8 mouse cellular contexts compared by ENCODE assay signal in the genomic region with DNA sequence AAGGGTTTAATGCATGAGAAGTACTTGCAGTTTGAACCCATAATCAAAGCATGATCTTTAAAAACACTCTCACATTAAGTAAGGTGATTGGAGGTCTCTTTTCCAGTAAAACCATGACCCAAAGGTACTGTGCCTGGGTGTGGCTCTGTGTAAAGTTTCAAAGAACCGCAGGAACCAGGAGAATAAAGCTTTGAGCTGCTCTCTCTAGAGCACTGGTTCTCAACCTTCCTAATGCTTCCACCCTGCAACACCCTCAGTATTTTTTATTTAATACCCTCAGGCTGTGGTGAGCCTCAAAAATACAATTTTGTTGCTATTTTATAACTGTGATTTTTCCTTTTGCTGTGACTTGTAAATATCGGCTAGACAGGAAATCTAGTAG. TPM values are rescaled to one million over a fixed set of nuclear protein-coding genes. Genes with fewer than 3 reads are reported as not detected.
DNase-seq lines count a peak whose midpoint lies in the region; ATAC-seq and TF ChIP-seq lines count a peak whose summit lies in the region.
"Not testable (repeated sequence)": the region's sequence is repeated elsewhere in the genome, so short reads cannot be mapped to it uniquely, and the experiment has no call there.

No protein-coding gene starts in this region.

- intact Hi-C loops in left cerebral cortex, adult 2 months (cut with DNase I), result not testable (repeated sequence)

- not testable (repeated sequence) for TF ChIP-seq EP300 in liver, postnatal 0 days (IDR thresholded peaks at IDR 0.05; ENCODE audit: low read depth); stomach, postnatal 0 days (optimal IDR thresholded peaks at IDR 0.05)

- H3K27me3 ChIP-seq in G1E (ENCODE audit: insufficient read depth, low read length); embryonic facial prominence, embryonic 13.5 days; heart, embryonic 10.5 days (ENCODE audit: insufficient read depth, poor library complexity, severe bottlenecking); hindbrain, embryonic 15.5 days; liver, postnatal 0 days (ENCODE audit: insufficient read depth, low read length); midbrain, embryonic 16.5 days (ENCODE audit: control insufficient read depth, insufficient read depth, low read depth, low read length); stomach, postnatal 0 days (ENCODE audit: control insufficient read depth, insufficient read depth, low read length): not testable (repeated sequence)

- not testable (repeated sequence) for H3K4me1 ChIP-seq in G1E (ENCODE audit: insufficient read depth, low read depth, low read length); embryonic facial prominence, embryonic 13.5 days; heart, embryonic 10.5 days; hindbrain, embryonic 15.5 days (replicated peaks); liver, postnatal 0 days (ENCODE audit: insufficient read depth); midbrain, embryonic 16.5 days (ENCODE audit: control insufficient read depth, insufficient read depth, low read length); stomach, postnatal 0 days (replicated peaks; ENCODE audit: control insufficient read depth, insufficient read depth)

- not testable (repeated sequence) for H3K36me3 ChIP-seq in G1E (replicated peaks); embryonic facial prominence, embryonic 13.5 days; heart, embryonic 10.5 days; hindbrain, embryonic 15.5 days; liver, postnatal 0 days (replicated peaks; ENCODE audit: insufficient read depth, low read length); midbrain, embryonic 16.5 days (ENCODE audit: control insufficient read depth, insufficient read depth, low read length); stomach, postnatal 0 days (ENCODE audit: control insufficient read depth, insufficient read depth, low read length)

- DNase-seq in G1E (ENCODE audit: low spot score); heart, embryonic 10.5 days (ENCODE audit: low spot score); left cerebral cortex, adult 2 months (ENCODE audit: extremely low spot score in 1 of 2, low spot score in 2 of 2); liver, postnatal 0 days; stomach, postnatal 0 days (ENCODE audit: low spot score): not testable (repeated sequence)

- not testable (repeated sequence) for H3K9ac ChIP-seq in embryonic facial prominence, embryonic 13.5 days; liver, postnatal 0 days (replicated peaks); midbrain, embryonic 16.5 days (ENCODE audit: low read depth, low read length); stomach, postnatal 0 days (ENCODE audit: low read length)
- peak overlapping the region; percentile 86 for H3K9ac ChIP-seq in hindbrain, embryonic 15.5 days

- peak overlapping the region; percentile 72 for H3K4me2 ChIP-seq in embryonic facial prominence, embryonic 13.5 days
- H3K4me2 ChIP-seq in hindbrain, embryonic 15.5 days, result peak overlapping the region; percentile 79
- H3K4me2 ChIP-seq in liver, postnatal 0 days (ENCODE audit: low read depth, low read length), result peak overlapping the region; percentile 77; the same call in 1 of the 2 replicates
- peak overlapping the region; percentile 65 for H3K4me2 ChIP-seq in midbrain, embryonic 16.5 days (ENCODE audit: low read length)
- H3K4me2 ChIP-seq in stomach, postnatal 0 days (replicated peaks; ENCODE audit: low read depth), result peak overlapping the region; percentile 74

- peak; percentile 7; the same call in 1 of the 2 replicates for ATAC-seq in G1E (ENCODE audit: extremely low read depth, insufficient number of reproducible peaks, low FRiP score, poor library complexity, severe bottlenecking)
- not testable (repeated sequence) for ATAC-seq in embryonic facial prominence, embryonic 13.5 days (ENCODE audit: insufficient number of reproducible peaks, insufficient read depth, low FRiP score, low TSS enrichment, low read depth)
- ATAC-seq in hindbrain, embryonic 15.5 days (ENCODE audit: low FRiP score, low read depth), result peak; percentile 74
- peak; percentile 2; the same call in 1 of the 2 replicates for ATAC-seq in liver, postnatal 0 days
- peak; percentile 66 for ATAC-seq in midbrain, embryonic 16.5 days
- ATAC-seq in stomach, postnatal 0 days (ENCODE audit: low FRiP score, low TSS enrichment), result peak; percentile 46

- not testable (repeated sequence) for H3K4me3 ChIP-seq in G1E (ENCODE audit: low read depth, low read length)
- H3K4me3 ChIP-seq in embryonic facial prominence, embryonic 13.5 days, result peak overlapping the region; percentile 74
- peak overlapping the region; percentile 69 for H3K4me3 ChIP-seq in heart, embryonic 10.5 days
- H3K4me3 ChIP-seq in hindbrain, embryonic 15.5 days, result peak overlapping the region; percentile 85
- H3K4me3 ChIP-seq in left cerebral cortex, adult 2 months, result peak overlapping the region; percentile 73
- H3K4me3 ChIP-seq in liver, postnatal 0 days (ENCODE audit: low read depth, low read length), result peak overlapping the region; percentile 73
- H3K4me3 ChIP-seq in midbrain, embryonic 16.5 days (ENCODE audit: low read depth, low read length), result peak overlapping the region; percentile 69
- H3K4me3 ChIP-seq in stomach, postnatal 0 days (ENCODE audit: low read depth, low read length), result peak overlapping the region; percentile 64

- WGBS in embryonic facial prominence, embryonic 13.5 days, result 36% methylated on average over 2 of the region's 2 CpGs
- WGBS in heart, embryonic 10.5 days, result 37% methylated on average over 2 of the region's 2 CpGs
- 27% methylated on average over 2 of the region's 2 CpGs for WGBS in hindbrain, embryonic 15.5 days
- WGBS in liver, postnatal 0 days (ENCODE audit: insufficient replicate concordance), result 29% methylated on average over 2 of the region's 2 CpGs
- 36% methylated on average over 2 of the region's 2 CpGs for WGBS in midbrain, embryonic 16.5 days
- 13% methylated on average over 2 of the region's 2 CpGs for WGBS in stomach, postnatal 0 days

- peak overlapping the region; percentile 75; the same call in 1 of the 2 replicates for H3K27ac ChIP-seq in embryonic facial prominence, embryonic 13.5 days
- H3K27ac ChIP-seq in heart, embryonic 10.5 days, result peak overlapping the region; percentile 93
- peak overlapping the region; percentile 84 for H3K27ac ChIP-seq in hindbrain, embryonic 15.5 days (replicated peaks)
- H3K27ac ChIP-seq in left cerebral cortex, adult 2 months, result peak overlapping the region; percentile 88
- not testable (repeated sequence) for H3K27ac ChIP-seq in liver, postnatal 0 days (ENCODE audit: low read depth); stomach, postnatal 0 days (replicated peaks)
- peak overlapping the region; percentile 83; the same call in 1 of the 2 replicates for H3K27ac ChIP-seq in midbrain, embryonic 16.5 days (ENCODE audit: low read length)

- H3K9me3 ChIP-seq in G1E (replicated peaks); embryonic facial prominence, embryonic 13.5 days; heart, embryonic 10.5 days; hindbrain, embryonic 15.5 days; liver, postnatal 0 days (ENCODE audit: low read length); midbrain, embryonic 16.5 days (replicated peaks; ENCODE audit: control insufficient read depth, low read length, poor library complexity, severe bottlenecking); stomach, postnatal 0 days (ENCODE audit: control insufficient read depth, low read length): not testable (repeated sequence)

- TF ChIP-seq CTCF in G1E (IDR thresholded peaks at IDR 0.05; ENCODE audit: low read depth, low read length); left cerebral cortex, adult 2 months (IDR thresholded peaks at IDR 0.05); liver, postnatal 0 days (IDR thresholded peaks at IDR 0.05; ENCODE audit: low read depth); stomach, postnatal 0 days (IDR thresholded peaks at IDR 0.05; ENCODE audit: low read depth): not testable (repeated sequence)

RNA-seq across cellular contexts. Expression of a gene that starts 20.5 kb away (rescaled TPM):
- total RNA-seq in G1E (2014; fragmentation: Nextera tagmentation) (423 and 435 TPM in 2 replicates), G1E (2017) (367 and 445 TPM in 2 replicates)
- 17.3 and 26.6 TPM in 2 replicates for polyA plus RNA-seq in G1E (2012)
- 638 and 646 TPM in 2 replicates for polyA plus RNA-seq in embryonic facial prominence, embryonic 13.5 days (2015; fragmentation: Nextera tagmentation; extraction: Ambion mirVana)
- 624 and 799 TPM in 2 replicates for polyA plus RNA-seq in heart, embryonic 10.5 days (2016; fragmentation: Nextera tagmentation; extraction: Ambion mirVana)
- 308 and 330 TPM in 2 replicates for polyA plus RNA-seq in hindbrain, embryonic 15.5 days (2015; fragmentation: Nextera tagmentation; extraction: Ambion mirVana)
- total RNA-seq in left cerebral cortex, adult 2 months (2021), result 100 to 1,000 TPM; 328 to 352 TPM
- 228 and 252 TPM in 2 replicates for polyA plus RNA-seq in liver, postnatal 0 days (2015; fragmentation: Nextera tagmentation; extraction: Ambion mirVana)
- 286 and 330 TPM in 2 replicates for polyA plus RNA-seq in midbrain, embryonic 16.5 days (2015; fragmentation: Nextera tagmentation; extraction: Ambion mirVana)
- polyA plus RNA-seq in stomach, postnatal 0 days (2015; fragmentation: Nextera tagmentation; extraction: Ambion mirVana), result 402 and 403 TPM in 2 replicates

RNA-seq across cellular contexts. Expression of a gene that starts 20.8 kb away (rescaled TPM):
- total RNA-seq in G1E (2014; fragmentation: Nextera tagmentation) (5.4 and 6.5 TPM in 2 replicates), G1E (2017) (1.0 and 1.9 TPM in 2 replicates)
- 0.09 and 0.10 TPM in 2 replicates for polyA plus RNA-seq in G1E (2012)
- polyA plus RNA-seq in embryonic facial prominence, embryonic 13.5 days (2015; fragmentation: Nextera tagmentation; extraction: Ambion mirVana), result 1.7 TPM in 2 replicates
- 2.2 and 2.7 TPM in 2 replicates for polyA plus RNA-seq in heart, embryonic 10.5 days (2016; fragmentation: Nextera tagmentation; extraction: Ambion mirVana)
- polyA plus RNA-seq in hindbrain, embryonic 15.5 days (2015; fragmentation: Nextera tagmentation; extraction: Ambion mirVana), result 1.7 and 2.0 TPM in 2 replicates
- 1 to 10 TPM; 1.4 to 1.5 TPM for total RNA-seq in left cerebral cortex, adult 2 months (2021)
- 0.30 and 0.35 TPM in 2 replicates for polyA plus RNA-seq in liver, postnatal 0 days (2015; fragmentation: Nextera tagmentation; extraction: Ambion mirVana)
- polyA plus RNA-seq in midbrain, embryonic 16.5 days (2015; fragmentation: Nextera tagmentation; extraction: Ambion mirVana), result 2.5 and 2.8 TPM in 2 replicates
- polyA plus RNA-seq in stomach, postnatal 0 days (2015; fragmentation: Nextera tagmentation; extraction: Ambion mirVana), result 0.38 and 0.47 TPM in 2 replicates
